Mouse (Mus musculus): ENCODE measurements around the gene Piezo1. TPM values are rescaled to one million over a fixed set of nuclear protein-coding genes. Genes with fewer than 3 reads are reported as not detected.

Piezo1 gene
- polyA plus RNA-seq, 1 experiment from 2014 or later: 14.7 TPM

- ATAC-seq (ENCODE audit: low FRiP score, low read depth): no peak
- H3K4me2 ChIP-seq (replicated peaks): no peak overlapping the region
- no peaks in the 10 kb centered on the region for H3K27me3 ChIP-seq
- H3K36me3 ChIP-seq: peaks cover 16% of the 10 kb centered on the region
- no peak overlapping the region for H3K4me3 ChIP-seq
- no peak overlapping the region for H3K27ac ChIP-seq
- no peaks in the 10 kb centered on the region for H3K9me3 ChIP-seq
- no peak overlapping the region for H3K9ac ChIP-seq
- peaks cover 17% of the 10 kb centered on the region for H3K4me1 ChIP-seq
- 86% methylated on average over 8 of the region's 8 CpGs for WGBS
Measured at GRCm38 (mm10) chr8:122531312-122531711, 19.8 kb downstream of the Piezo1 start.

GRCm38 (mm10) chr8:122529159-122529558 is 22.0 kb downstream of the Piezo1 start:
- Histone ChIP-seq H3K4me3 (no peak overlapping the region), H3K27me3 (no peaks in the 10 kb centered on the region), H3K36me3 (peaks cover 8% of the 10 kb centered on the region), H3K9ac (no peak overlapping the region), H3K4me1 (peaks cover 38% of the 10 kb centered on the region), H3K27ac (no peak overlapping the region), H3K9me3 (no peaks in the 10 kb centered on the region), H3K4me2 (replicated peaks) (no peak overlapping the region)
- WGBS: 91% methylated on average over 4 of the region's 4 CpGs
- ATAC-seq (ENCODE audit: low FRiP score, low read depth): no peak

- WGBS: 97% methylated on average over 3 of the region's 3 CpGs
- Histone ChIP-seq H3K36me3 (peaks cover 7% of the 10 kb centered on the region), H3K4me3 (no peak overlapping the region), H3K9ac (no peak overlapping the region), H3K27ac (no peak overlapping the region), H3K4me1 (peaks cover 46% of the 10 kb centered on the region), H3K9me3 (no peaks in the 10 kb centered on the region), H3K27me3 (no peaks in the 10 kb centered on the region), H3K4me2 (replicated peaks) (no peak overlapping the region)
- no peak for ATAC-seq (ENCODE audit: low FRiP score, low read depth)
Measured at GRCm38 (mm10) chr8:122527937-122528336, 23.2 kb downstream of the Piezo1 start.

GRCm38 (mm10) chr8:122526526-122527170 is 24.5 kb downstream of the Piezo1 start:
- no peaks in the 10 kb centered on the region for H3K27me3 ChIP-seq
- no peak overlapping the region for H3K4me2 ChIP-seq (replicated peaks)
- peak overlapping the region; percentile 48; the same call in 1 of the 2 replicates for H3K9ac ChIP-seq
- H3K27ac ChIP-seq: peak overlapping the region; percentile 58; the same call in 1 of the 2 replicates
- WGBS: 62% methylated on average over 7 of the region's 7 CpGs
- peaks cover 51% of the 10 kb centered on the region for H3K4me1 ChIP-seq
- ATAC-seq (ENCODE audit: low FRiP score, low read depth): no peak
- no peak overlapping the region for H3K4me3 ChIP-seq
- peaks cover 7% of the 10 kb centered on the region for H3K36me3 ChIP-seq
- no peaks in the 10 kb centered on the region for H3K9me3 ChIP-seq

GRCm38 (mm10) chr8:122526084-122526483 is 25.0 kb downstream of the Piezo1 start:
- 67% methylated on average over 3 of the region's 3 CpGs for WGBS
- Histone ChIP-seq H3K4me2 (replicated peaks) (no peak overlapping the region), H3K9ac (peak overlapping the region; percentile 48; the same call in 1 of the 2 replicates), H3K4me1 (peaks cover 51% of the 10 kb centered on the region), H3K9me3 (no peaks in the 10 kb centered on the region), H3K36me3 (peaks cover 7% of the 10 kb centered on the region), H3K27me3 (no peaks in the 10 kb centered on the region), H3K4me3 (no peak overlapping the region), H3K27ac (peak overlapping the region; percentile 58; the same call in 1 of the 2 replicates)
- ATAC-seq (ENCODE audit: low FRiP score, low read depth): no peak

- no peaks in the 10 kb centered on the region for H3K27me3 ChIP-seq
- no peak for ATAC-seq (ENCODE audit: low FRiP score, low read depth)
- H3K4me1 ChIP-seq: peaks cover 51% of the 10 kb centered on the region
- H3K27ac ChIP-seq: peak overlapping the region; percentile 28; the same call in 1 of the 2 replicates
- no peak overlapping the region for H3K4me2 ChIP-seq (replicated peaks)
- peak overlapping the region; percentile 35; the same call in 1 of the 2 replicates for H3K9ac ChIP-seq
- no peaks in the 10 kb centered on the region for H3K9me3 ChIP-seq
- H3K4me3 ChIP-seq: no peak overlapping the region
- H3K36me3 ChIP-seq: peaks cover 7% of the 10 kb centered on the region
- WGBS: 81% methylated on average over 6 of the region's 6 CpGs
Measured at GRCm38 (mm10) chr8:122525004-122525403, 26.1 kb downstream of the Piezo1 start.

- H3K36me3 ChIP-seq: peaks cover 7% of the 10 kb centered on the region
- H3K4me3 ChIP-seq: no peak overlapping the region
- no peak for ATAC-seq (ENCODE audit: low FRiP score, low read depth)
- H3K9ac ChIP-seq: peak overlapping the region; percentile 19
- peak overlapping the region; percentile 67; the same call in 1 of the 2 replicates for H3K27ac ChIP-seq
- peaks cover 54% of the 10 kb centered on the region for H3K4me1 ChIP-seq
- no peaks in the 10 kb centered on the region for H3K27me3 ChIP-seq
- H3K9me3 ChIP-seq: no peaks in the 10 kb centered on the region
- WGBS: 74% methylated on average over 6 of the region's 6 CpGs
- H3K4me2 ChIP-seq (replicated peaks): peak overlapping the region; percentile 48
Measured at GRCm38 (mm10) chr8:122524506-122524905, 26.6 kb downstream of the Piezo1 start.

GRCm38 (mm10) chr8:122523652-122524360 is 27.3 kb downstream of the Piezo1 start:
- no peaks in the 10 kb centered on the region for H3K9me3 ChIP-seq
- WGBS: 10% methylated on average over 23 of the region's 23 CpGs
- peak overlapping the region; percentile 0; the same call in 1 of the 2 replicates for H3K4me3 ChIP-seq
- no peaks in the 10 kb centered on the region for H3K27me3 ChIP-seq
- H3K27ac ChIP-seq: peak overlapping the region; percentile 67; the same call in 1 of the 2 replicates
- peak overlapping the region; percentile 48 for H3K4me2 ChIP-seq (replicated peaks)
- peak overlapping the region; percentile 19 for H3K9ac ChIP-seq
- peak; percentile 42; the same call in 1 of the 2 replicates for ATAC-seq (ENCODE audit: low FRiP score, low read depth)
- peaks cover 56% of the 10 kb centered on the region for H3K4me1 ChIP-seq
- peaks cover 7% of the 10 kb centered on the region for H3K36me3 ChIP-seq

- Histone ChIP-seq H3K36me3 (peaks cover 2% of the 10 kb centered on the region; the same call in 1 of the 2 replicates), H3K27ac (peak overlapping the region; percentile 67; the same call in 1 of the 2 replicates), H3K27me3 (no peaks in the 10 kb centered on the region), H3K4me1 (peaks cover 64% of the 10 kb centered on the region), H3K4me3 (peak overlapping the region; percentile 0; the same call in 1 of the 2 replicates), H3K9me3 (no peaks in the 10 kb centered on the region), H3K9ac (peak overlapping the region; percentile 19), H3K4me2 (replicated peaks) (peak overlapping the region; percentile 48)
- 0 out of 2 replicates have a peak, but pooled peaks have one; percentile 16 for ATAC-seq (ENCODE audit: low FRiP score, low read depth)
- WGBS: 39% methylated on average over 14 of the region's 14 CpGs
Measured at GRCm38 (mm10) chr8:122522796-122523651, 28.1 kb downstream of the Piezo1 start.

- no peaks in the 10 kb centered on the region for H3K9me3 ChIP-seq
Measured at GRCm38 (mm10) chr8:122520611-122521010, 30.5 kb downstream of the Piezo1 start.

GRCm38 (mm10) chr8:122517541-122518190 is 33.5 kb downstream of the Piezo1 start:
- Histone ChIP-seq H3K36me3 (no peaks in the 10 kb centered on the region), H3K27me3 (no peaks in the 10 kb centered on the region), H3K9ac (peak overlapping the region; percentile 36; the same call in 1 of the 2 replicates), H3K4me3 (no peak overlapping the region), H3K27ac (peak overlapping the region; percentile 73), H3K4me1 (peaks cover 27% of the 10 kb centered on the region), H3K9me3 (no peaks in the 10 kb centered on the region), H3K4me2 (replicated peaks) (peak overlapping the region; percentile 27)
- ATAC-seq (ENCODE audit: low FRiP score, low read depth): peak; percentile 55; the same call in 1 of the 2 replicates
- 13% methylated on average over 6 of the region's 6 CpGs for WGBS

More at GRCm38 (mm10) chr8:122520611-122521010, 30.5 kb downstream of the Piezo1 start:
- no peak overlapping the region for H3K4me3 ChIP-seq
- no peak for ATAC-seq (ENCODE audit: low FRiP score, low read depth)
- H3K9ac ChIP-seq: no peak overlapping the region
- H3K4me2 ChIP-seq (replicated peaks): no peak overlapping the region
- no peaks in the 10 kb centered on the region for H3K36me3 ChIP-seq
- H3K27ac ChIP-seq: peak overlapping the region; percentile 22; the same call in 1 of the 2 replicates
- H3K4me1 ChIP-seq: peaks cover 57% of the 10 kb centered on the region
- WGBS: 84% methylated on average over 11 of the region's 11 CpGs
- H3K27me3 ChIP-seq: no peaks in the 10 kb centered on the region
